Mouse (Mus musculus) brown adipose tissue, adult 24 weeks (tissue): ENCODE measurements around the gene Kcna4. TPM values are rescaled to one million over a fixed set of nuclear protein-coding genes. Genes with fewer than 3 reads are reported as not detected.

ENCODE experiments used
- H3K27ac ChIP-seq: fragments of 200-500 bp; replicated peaks from 2 replicates; pipeline ENCODE4 v1.5.1; 2012; ENCODE audit warnings: low read depth, mild to moderate bottlenecking, low read length
- H3K4me1 ChIP-seq: fragments of 200-500 bp; 2 replicates; pipeline ENCODE4 v1.6.1; 2012; ENCODE audit warnings: low read length, mixed read lengths; ENCODE audit not compliant: control insufficient read depth, insufficient read depth, insufficient read length
- H3K4me3 ChIP-seq: fragments of 200-500 bp; 2 replicates; pipeline ENCODE4 v1.5.1; 2012; ENCODE audit warnings: low read depth, mild to moderate bottlenecking, low read length, moderate library complexity; ENCODE audit not compliant: insufficient read depth
- polyA plus RNA-seq: library from polyadenylated mRNA; stranded (reverse); fragments of >200 nt; gene quantifications from 2 replicates; pipeline ENCODE4 v1.2.4, GENCODE M21; 2012; ENCODE audit not compliant: missing spikeins, insufficient read depth, insufficient read length

The Kcna4 gene
- not detected in 2 replicates for polyA plus RNA-seq

- no peak within 1 kb of the TSS for H3K4me3 ChIP-seq
- H3K27ac ChIP-seq: no peak within 1 kb of the TSS
- no peaks in the 10 kb centered on the region for H3K4me1 ChIP-seq
These were observed at the start of gene Kcna4 for GRCm38 (mm10) chr2:107289990-107290696. Gene Kcna4 (plus strand): TSS chr2:107290639.

GRCm38 (mm10) chr2:107258091-107258490, 32.3 kb upstream of the Kcna4 start:
- no peak overlapping the region for H3K27ac ChIP-seq
- no peaks in the 10 kb centered on the region for H3K4me1 ChIP-seq
- H3K4me3 ChIP-seq: no peak overlapping the region

- Histone ChIP-seq H3K4me3 (no peak overlapping the region), H3K27ac (no peak overlapping the region)
These were observed 24.2 kb upstream of the Kcna4 start for GRCm38 (mm10) chr2:107266251-107266650.

GRCm38 (mm10) chr2:107270050-107270449, 20.4 kb upstream of the Kcna4 start:
- no peaks in the 10 kb centered on the region for H3K4me1 ChIP-seq
- no peak overlapping the region for H3K27ac ChIP-seq
- no peak overlapping the region for H3K4me3 ChIP-seq

More at GRCm38 (mm10) chr2:107266251-107266650, 24.2 kb upstream of the Kcna4 start:
- H3K4me1 ChIP-seq: no peaks in the 10 kb centered on the region

GRCm38 (mm10) chr2:107290697-107291019, 219 bp downstream of the Kcna4 start:
- Histone ChIP-seq H3K27ac (no peak overlapping the region), H3K4me3 (no peak overlapping the region), H3K4me1 (no peaks in the 10 kb centered on the region)

GRCm38 (mm10) chr2:107291142-107291541, 703 bp downstream of the Kcna4 start:
- no peak overlapping the region for H3K27ac ChIP-seq
- no peak overlapping the region for H3K4me3 ChIP-seq
- H3K4me1 ChIP-seq: no peaks in the 10 kb centered on the region

GRCm38 (mm10) chr2:107294521-107294920, 4.1 kb downstream of the Kcna4 start:
- Histone ChIP-seq H3K4me3 (no peak overlapping the region), H3K4me1 (no peaks in the 10 kb centered on the region), H3K27ac (no peak overlapping the region)

GRCm38 (mm10) chr2:107301886-107302285, 11.4 kb downstream of the Kcna4 start:
- Histone ChIP-seq H3K4me3 (no peak overlapping the region), H3K27ac (no peak overlapping the region), H3K4me1 (no peaks in the 10 kb centered on the region)

GRCm38 (mm10) chr2:107304707-107305106, 14.3 kb downstream of the Kcna4 start:
- H3K4me1 ChIP-seq: no peaks in the 10 kb centered on the region
- no peak overlapping the region for H3K4me3 ChIP-seq
- H3K27ac ChIP-seq: no peak overlapping the region

- Histone ChIP-seq H3K4me1 (no peaks in the 10 kb centered on the region), H3K27ac (no peak overlapping the region), H3K4me3 (no peak overlapping the region)
These were observed 15.6 kb downstream of the Kcna4 start for GRCm38 (mm10) chr2:107306077-107306476.

- no peak overlapping the region for H3K4me3 ChIP-seq
- H3K4me1 ChIP-seq: no peaks in the 10 kb centered on the region
- H3K27ac ChIP-seq: no peak overlapping the region
These were observed 28.2 kb downstream of the Kcna4 start for GRCm38 (mm10) chr2:107318636-107319035.

- no peak overlapping the region for H3K4me3 ChIP-seq
- no peaks in the 10 kb centered on the region for H3K4me1 ChIP-seq
- H3K27ac ChIP-seq: no peak overlapping the region
These were observed 31.3 kb downstream of the Kcna4 start for GRCm38 (mm10) chr2:107321596-107322226.

- no peak overlapping the region for H3K4me3 ChIP-seq
- H3K4me1 ChIP-seq: no peaks in the 10 kb centered on the region
These were observed 33.7 kb downstream of the Kcna4 start for GRCm38 (mm10) chr2:107324090-107324489.

GRCm38 (mm10) chr2:107327276-107327675, 36.8 kb downstream of the Kcna4 start:
- no peaks in the 10 kb centered on the region for H3K4me1 ChIP-seq
- H3K4me3 ChIP-seq: no peak overlapping the region
- H3K27ac ChIP-seq: no peak overlapping the region

More at GRCm38 (mm10) chr2:107324090-107324489, 33.7 kb downstream of the Kcna4 start:
- no peak overlapping the region for H3K27ac ChIP-seq

- no peak overlapping the region for H3K4me3 ChIP-seq
- H3K4me1 ChIP-seq: no peaks in the 10 kb centered on the region
- no peak overlapping the region for H3K27ac ChIP-seq
These were observed 50.9 kb downstream of the Kcna4 start for GRCm38 (mm10) chr2:107341291-107341690.

GRCm38 (mm10) chr2:107344807-107345206, 54.4 kb downstream of the Kcna4 start:
- no peaks in the 10 kb centered on the region for H3K4me1 ChIP-seq

More at GRCm38 (mm10) chr2:107344807-107345206, 54.4 kb downstream of the Kcna4 start:
- no peak overlapping the region for H3K27ac ChIP-seq
- no peak overlapping the region for H3K4me3 ChIP-seq
